In genomic region chr16:77015380-77016346, GRCm38 (mm10) we compare ENCODE assay signal across 8 mouse cellular contexts. TPM values are rescaled to one million over a fixed set of nuclear protein-coding genes. Genes with fewer than 3 reads are reported as not detected.
DNase-seq lines count a peak whose midpoint lies in the region; ATAC-seq and TF ChIP-seq lines count a peak whose summit lies in the region.

No protein-coding gene starts in this region.

- no peak for ATAC-seq in forebrain, embryonic 11.5 days (replicated peaks; ENCODE audit: low FRiP score)
- no peak for ATAC-seq in limb, embryonic 14.5 days (ENCODE audit: low FRiP score, low read depth)
- ATAC-seq in neural tube, embryonic 14.5 days (ENCODE audit: low read depth): no peak

- H3K27me3 ChIP-seq in forebrain, embryonic 11.5 days (ENCODE audit: control insufficient read depth, insufficient read depth, low read length): no peaks in the 10 kb centered on the region
- no peaks in the 10 kb centered on the region for H3K27me3 ChIP-seq in limb, embryonic 14.5 days (ENCODE audit: control insufficient read depth, insufficient read depth, low read length)
- H3K27me3 ChIP-seq in neural tube, embryonic 14.5 days (ENCODE audit: control insufficient read depth, insufficient read depth, low read length): no peaks in the 10 kb centered on the region

- 63% methylated on average over 4 of the region's 4 CpGs for WGBS in forebrain, embryonic 11.5 days
- WGBS in limb, embryonic 14.5 days: 57% methylated on average over 4 of the region's 4 CpGs
- WGBS in neural tube, embryonic 14.5 days: 68% methylated on average over 4 of the region's 4 CpGs

- no peaks in the 10 kb centered on the region for H3K36me3 ChIP-seq in forebrain, embryonic 11.5 days (ENCODE audit: control insufficient read depth, insufficient read depth, low read length)
- no peaks in the 10 kb centered on the region; the same call in 1 of the 2 replicates for H3K36me3 ChIP-seq in limb, embryonic 14.5 days (ENCODE audit: control insufficient read depth, insufficient read depth, low read length)
- H3K36me3 ChIP-seq in neural tube, embryonic 14.5 days (ENCODE audit: control insufficient read depth, insufficient read depth, low read length): no peaks in the 10 kb centered on the region

- H3K9me3 ChIP-seq in forebrain, embryonic 11.5 days (ENCODE audit: control insufficient read depth, low read length): no peaks in the 10 kb centered on the region
- no peaks in the 10 kb centered on the region for H3K9me3 ChIP-seq in limb, embryonic 14.5 days (ENCODE audit: control insufficient read depth, low read length)
- no peaks in the 10 kb centered on the region for H3K9me3 ChIP-seq in neural tube, embryonic 14.5 days (ENCODE audit: control insufficient read depth, low read length)

- DNase-seq in left cerebral cortex, adult 2 months (ENCODE audit: extremely low spot score in 1 of 2, low spot score in 2 of 2): no peak
- no peak for DNase-seq in left cerebral cortex, adult 9 months (ENCODE audit: low spot score in 2 of 2)
- no peak for DNase-seq in forebrain, embryonic 11.5 days (ENCODE audit: low spot score)
- DNase-seq in limb, embryonic 14.5 days (ENCODE audit: low spot score): no peak
- no peak for DNase-seq in left cerebral cortex, adult 8-10 months (ENCODE audit: low spot score in 2 of 2)
- DNase-seq in layer of hippocampus, postnatal 36 days: no peak
- DNase-seq in gastrocnemius, postnatal 10 days: no peak

- no peak overlapping the region for H3K9ac ChIP-seq in forebrain, embryonic 11.5 days (ENCODE audit: low read length)
- H3K9ac ChIP-seq in limb, embryonic 14.5 days (ENCODE audit: low read depth, low read length, severe bottlenecking): no peak overlapping the region
- H3K9ac ChIP-seq in neural tube, embryonic 14.5 days (replicated peaks; ENCODE audit: low read depth, low read length): no peak overlapping the region

- H3K4me2 ChIP-seq in forebrain, embryonic 11.5 days (ENCODE audit: low read depth, low read length, severe bottlenecking): peak overlapping the region; percentile 70; the same call in 1 of the 2 replicates
- H3K4me2 ChIP-seq in limb, embryonic 14.5 days (replicated peaks; ENCODE audit: low read depth, low read length, severe bottlenecking): peak overlapping the region; percentile 80; the same call in 1 of the 2 replicates
- peak overlapping the region; percentile 66 for H3K4me2 ChIP-seq in neural tube, embryonic 14.5 days (ENCODE audit: low read depth, low read length)

- H3K4me3 ChIP-seq in left cerebral cortex, adult 2 months: peak overlapping the region; percentile 80
- peak overlapping the region; percentile 82; the same call in 1 of the 2 replicates for H3K4me3 ChIP-seq in forebrain, embryonic 11.5 days (ENCODE audit: low read depth, low read length)
- peak overlapping the region; percentile 69 for H3K4me3 ChIP-seq in limb, embryonic 14.5 days (replicated peaks; ENCODE audit: low read length)
- H3K4me3 ChIP-seq in neural tube, embryonic 14.5 days (ENCODE audit: low read depth, low read length): peak overlapping the region; percentile 78; the same call in 1 of the 2 replicates

- peaks cover 2% of the 10 kb centered on the region; the same call in 1 of the 2 replicates for H3K4me1 ChIP-seq in forebrain, embryonic 11.5 days (replicated peaks; ENCODE audit: control insufficient read depth, insufficient read depth, low read length)
- H3K4me1 ChIP-seq in limb, embryonic 14.5 days (ENCODE audit: control insufficient read depth, insufficient read depth, low read length): peaks cover 19% of the 10 kb centered on the region
- peaks cover 14% of the 10 kb centered on the region; the same call in 1 of the 2 replicates for H3K4me1 ChIP-seq in neural tube, embryonic 14.5 days (ENCODE audit: control insufficient read depth, insufficient read depth, low read length)

- intact Hi-C loops in left cerebral cortex, adult 2 months (cut with DNase I): loop anchor here (2.0 kb wide), 1 partner anchor 643 kb away; the partner anchor contains the start of gene Nrip1

- no peak for TF ChIP-seq CTCF in left cerebral cortex, adult 2 months (IDR thresholded peaks at IDR 0.05)

- H3K27ac ChIP-seq in left cerebral cortex, adult 2 months: no peak overlapping the region
- no peak overlapping the region for H3K27ac ChIP-seq in forebrain, embryonic 11.5 days (ENCODE audit: low read depth, low read length)
- H3K27ac ChIP-seq in limb, embryonic 14.5 days (replicated peaks; ENCODE audit: low read depth, low read length): no peak overlapping the region
- H3K27ac ChIP-seq in neural tube, embryonic 14.5 days (ENCODE audit: low read depth, low read length): no peak overlapping the region

- no peak for TF ChIP-seq POLR2A in limb, embryonic 14.5 days (IDR thresholded peaks at IDR 0.05; ENCODE audit: borderline replicate concordance, extremely low read depth, insufficient read depth, insufficient read length)

RNA-seq across cellular contexts. Expression of gene Usp25, which starts 2.2 kb away (rescaled TPM):
- 10 to 100 TPM; 32.5 to 36.6 TPM for total RNA-seq in left cerebral cortex, adult 2 months (2021)
- 23.8 and 31.3 TPM in 2 replicates for polyA plus RNA-seq in forebrain, embryonic 11.5 days (2014; fragmentation: Nextera tagmentation; extraction: Ambion mirVana)
- polyA plus RNA-seq in limb, embryonic 14.5 days (2012; rRNA removed): 12.1 and 14.6 TPM in 2 replicates
- 25.0 and 27.5 TPM in 2 replicates for polyA plus RNA-seq in limb, embryonic 14.5 days (2014; fragmentation: Nextera tagmentation; extraction: Ambion mirVana)
- polyA plus RNA-seq in neural tube, embryonic 14.5 days (2014; fragmentation: Nextera tagmentation; extraction: Ambion mirVana): 13.1 and 16.6 TPM in 2 replicates
- total RNA-seq in left cerebral cortex, adult 8-10 months (2022): 10 to 100 TPM; 29.8 to 33.0 (median 31.8) TPM
- 10 to 100 TPM; 31.8 to 34.6 TPM for total RNA-seq in layer of hippocampus, postnatal 36 days (2021)
- total RNA-seq in gastrocnemius, postnatal 10 days (2021): 10 to 100 TPM; 76.4 to 78.0 TPM
